Mouse (Mus musculus) spleen, adult 2 months (tissue): ENCODE data around the gene Inka2. TPM values are rescaled to one million over a fixed set of nuclear protein-coding genes. Genes with fewer than 3 reads are reported as not detected.

Experiments
- DNase-seq, 2 experiments: peaks; one replicate each; pipeline versions ENCODE4 v3.0.0 to v3.0.0-alpha.2; 2012 to 2021; ENCODE audit warnings: low spot score in 2 of 2, low read depth in 1 of 2
- H3K27ac ChIP-seq: fragments of 200-500 bp; 2 replicates; pipeline ENCODE4 v1.5.1; 2012; ENCODE audit warnings: low read length, inconsistent platforms; ENCODE audit not compliant: insufficient read depth
- H3K27me3 ChIP-seq: fragments of 200-500 bp; 2 replicates; pipeline ENCODE4 v1.6.1; 2012; ENCODE audit warnings: mild to moderate bottlenecking, moderate library complexity, low read length, inconsistent platforms; ENCODE audit not compliant: control insufficient read depth, insufficient read depth
- H3K36me3 ChIP-seq: fragments of 200-500 bp; 2 replicates; pipeline ENCODE4 v1.6.1; 2012; ENCODE audit warnings: mild to moderate bottlenecking, low read length, inconsistent platforms; ENCODE audit not compliant: control insufficient read depth, insufficient read depth
- H3K4me1 ChIP-seq: fragments of 200-500 bp; 2 replicates; pipeline ENCODE4 v1.6.1; 2011; ENCODE audit warnings: inconsistent platforms; ENCODE audit not compliant: control insufficient read depth, insufficient read depth, insufficient read length
- H3K4me3 ChIP-seq: fragments of 200-500 bp; 2 replicates; pipeline ENCODE4 v1.5.1; 2011; ENCODE audit warnings: mild to moderate bottlenecking, inconsistent platforms; ENCODE audit not compliant: insufficient read depth, insufficient read length; ENCODE audit errors: extremely low read depth
- CTCF ChIP-seq: fragments of 200-500 bp; IDR thresholded peaks from 2 replicates; pipeline ENCODE4 v1.5.1; 2011; ENCODE audit warnings: mild to moderate bottlenecking, inconsistent platforms; ENCODE audit not compliant: insufficient read depth, insufficient read length, insufficient replicate concordance; ENCODE audit errors: extremely low read depth
- POLR2A ChIP-seq: fragments of 200-500 bp; IDR thresholded peaks from 2 replicates; pipeline ENCODE4 v1.6.1; 2011; ENCODE audit warnings: low read depth, low read length, inconsistent platforms
- WGBS: fragments of 180-500 bp; shearing (Covaris S2); methylation state at CpG from one replicate; pipeline ENCODE4 v1.1.7; 2018; 5-methylcytosine and 5-hydroxymethylcytosine counted together
- polyA plus RNA-seq: library from polyadenylated mRNA; depleted of rRNA; stranded (reverse); fragments of >200 nt; gene quantifications from 2 replicates; pipeline ENCODE4 v1.2.3, GENCODE M21; 2012

Inka2 gene
- polyA plus RNA-seq, 1 experiment: 0.68 TPM

DNA sequence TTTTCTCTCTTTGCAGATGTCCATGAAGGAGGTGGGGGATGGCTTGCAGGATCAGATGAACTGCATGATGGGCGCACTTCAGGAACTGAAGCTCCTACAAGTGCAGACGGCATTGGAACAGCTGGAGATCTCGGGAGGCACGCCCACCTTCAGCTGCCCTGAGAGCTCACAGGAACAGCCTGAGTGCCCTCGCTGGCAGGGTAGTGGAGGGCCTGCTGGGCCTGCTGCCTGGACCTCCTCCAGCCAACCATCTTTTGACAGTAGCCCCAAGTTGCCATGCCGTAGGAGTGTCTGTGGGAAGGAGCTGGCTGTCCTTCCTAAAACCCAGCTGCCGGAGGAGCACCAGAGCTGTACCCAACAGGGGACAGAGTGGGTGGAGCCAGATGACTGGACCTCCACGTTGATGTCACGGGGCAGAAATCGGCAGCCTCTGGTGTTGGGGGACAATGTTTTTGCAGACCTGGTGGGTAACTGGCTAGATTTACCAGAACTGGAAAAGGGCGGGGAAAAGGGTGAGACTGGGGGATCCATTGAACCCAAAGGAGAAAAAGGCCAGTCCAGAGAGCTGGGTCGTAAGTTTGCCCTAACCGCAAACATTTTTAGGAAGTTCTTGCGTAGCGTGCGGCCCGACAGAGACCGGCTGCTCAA lies 12.1 kb downstream of the Inka2 start:
- 86% methylated on average over 18 of the region's 18 CpGs for WGBS
- Histone ChIP-seq H3K36me3 (no peaks in the 10 kb centered on the region), H3K27me3 (no peaks in the 10 kb centered on the region), H3K4me3 (no peak overlapping the region), H3K4me1 (no peaks in the 10 kb centered on the region), H3K27ac (no peak overlapping the region)
- DNase-seq: no peak
- TF ChIP-seq CTCF (no peak), POLR2A (no peak)

DNA sequence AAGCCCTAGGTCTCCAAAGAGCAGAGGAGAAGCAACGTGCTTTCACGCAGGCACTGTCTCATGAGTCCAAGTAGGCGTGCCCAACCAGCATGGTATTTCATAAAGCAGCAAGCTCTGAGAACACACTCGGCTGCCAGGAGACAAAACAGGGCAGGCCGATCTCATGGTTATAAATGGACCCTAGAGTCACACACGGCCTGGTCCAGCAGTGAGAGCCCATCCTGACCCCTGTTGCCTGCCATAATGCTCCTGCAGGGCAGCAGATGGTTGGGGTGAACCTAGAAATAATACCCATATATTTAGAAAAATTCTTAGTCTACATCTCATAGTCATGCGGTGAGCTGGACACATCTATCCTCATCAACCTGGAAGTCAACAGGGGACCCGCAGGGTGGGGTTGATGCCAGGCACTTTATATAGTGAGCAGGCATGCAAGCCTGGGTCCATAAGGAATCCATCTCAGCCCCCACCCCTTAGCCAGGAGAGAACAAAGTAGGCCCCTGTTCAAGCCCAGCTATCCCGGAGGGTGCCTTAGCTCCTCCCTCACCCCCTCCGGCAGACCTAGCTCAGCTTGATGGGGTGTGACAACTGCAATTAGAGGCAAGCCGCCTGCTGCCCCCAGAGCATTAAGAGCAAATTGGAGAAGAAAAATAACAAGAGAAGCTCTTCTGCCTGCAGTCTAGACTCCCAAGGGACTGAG lies 13.6 kb downstream of the Inka2 start:
- DNase-seq: no peak
- no peaks in the 10 kb centered on the region for H3K36me3 ChIP-seq
- H3K27me3 ChIP-seq: no peaks in the 10 kb centered on the region
- no peak for TF ChIP-seq POLR2A
- TF ChIP-seq CTCF: no peak
- H3K4me1 ChIP-seq: no peaks in the 10 kb centered on the region; the same call in 1 of the 2 replicates
- 82% methylated on average over 11 of the region's 11 CpGs for WGBS
- no peak overlapping the region for H3K4me3 ChIP-seq
- H3K27ac ChIP-seq: no peak overlapping the region

DNA sequence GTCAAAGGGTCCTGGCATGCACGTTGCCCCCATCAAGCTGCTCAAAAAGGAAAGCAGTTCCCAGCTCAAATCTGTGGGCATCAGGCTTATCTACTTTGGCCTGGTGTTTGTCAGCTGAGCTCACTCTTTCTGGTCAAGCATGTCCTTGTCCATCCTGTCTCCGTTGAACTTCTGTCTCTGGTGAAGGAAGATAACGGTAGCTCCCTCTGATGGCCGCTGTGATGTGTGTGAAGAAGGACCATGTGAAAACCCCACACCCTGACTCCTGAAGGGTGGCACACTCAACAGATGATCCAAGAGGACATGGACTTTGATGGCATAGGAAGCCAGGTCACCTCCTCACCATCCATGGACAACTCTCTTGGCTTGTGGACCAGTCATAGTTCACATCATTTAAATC lies 14.3 kb downstream of the Inka2 start:
- no peaks in the 10 kb centered on the region for H3K36me3 ChIP-seq
- no peaks in the 10 kb centered on the region; the same call in 1 of the 2 replicates for H3K4me1 ChIP-seq
- H3K27ac ChIP-seq: no peak overlapping the region
- no peaks in the 10 kb centered on the region for H3K27me3 ChIP-seq
- TF ChIP-seq CTCF (no peak), POLR2A (no peak)
- no peak for DNase-seq
- WGBS: 80% methylated on average over 4 of the region's 4 CpGs
- H3K4me3 ChIP-seq: no peak overlapping the region

DNA sequence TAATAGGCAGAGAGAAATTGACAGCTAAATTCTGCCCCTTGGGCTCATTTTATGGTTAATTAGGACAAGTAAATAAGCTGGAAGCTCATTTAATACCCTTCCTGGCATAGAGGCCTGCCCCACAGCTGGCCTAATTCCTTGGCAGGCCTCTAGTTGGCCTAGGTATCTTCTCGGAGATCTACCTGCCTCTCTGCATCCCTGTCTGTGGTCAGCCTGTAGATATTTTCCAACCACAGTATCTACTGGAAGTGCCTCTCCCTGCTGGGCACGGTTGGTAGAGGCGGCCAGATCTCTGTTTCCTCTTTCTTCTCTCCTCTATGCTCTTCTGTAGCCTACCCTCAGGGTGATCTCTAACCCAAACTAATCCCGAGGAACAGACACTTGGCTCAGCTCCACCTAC lies 15.6 kb downstream of the Inka2 start:
- H3K4me1 ChIP-seq: no peaks in the 10 kb centered on the region; the same call in 1 of the 2 replicates
- no peak for DNase-seq
- H3K27me3 ChIP-seq: no peaks in the 10 kb centered on the region
- H3K36me3 ChIP-seq: no peaks in the 10 kb centered on the region
- no peak overlapping the region for H3K27ac ChIP-seq
- no peak for TF ChIP-seq CTCF
- TF ChIP-seq POLR2A: no peak
- 54% methylated on average over 4 of the region's 4 CpGs for WGBS
- no peak overlapping the region for H3K4me3 ChIP-seq

DNA sequence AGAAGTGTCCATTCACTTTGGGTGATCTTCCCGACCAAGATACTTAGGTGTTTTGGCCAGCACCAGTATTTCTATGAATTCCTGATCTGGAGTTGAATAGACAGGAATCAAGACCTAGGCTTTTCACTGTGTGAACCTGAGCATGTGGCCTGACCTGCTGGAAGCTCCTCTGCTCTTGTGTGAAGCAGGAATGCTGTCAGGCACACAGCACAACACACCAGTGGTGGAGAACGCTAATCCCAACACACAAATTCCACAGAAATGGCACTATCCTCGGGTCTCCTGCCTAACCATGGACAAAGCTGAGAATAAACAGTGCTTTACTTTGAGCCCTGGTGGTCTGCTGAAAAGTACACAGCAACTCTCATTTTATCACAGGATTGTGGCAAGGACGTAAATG lies 16.1 kb downstream of the Inka2 start:
- TF ChIP-seq CTCF: no peak
- TF ChIP-seq POLR2A: no peak
- no peak overlapping the region for H3K4me3 ChIP-seq
- no peak for DNase-seq
- no peak overlapping the region for H3K27ac ChIP-seq
- H3K4me1 ChIP-seq: no peaks in the 10 kb centered on the region; the same call in 1 of the 2 replicates
- WGBS: 88% methylated on average over 4 of the region's 4 CpGs
- H3K36me3 ChIP-seq: no peaks in the 10 kb centered on the region
- no peaks in the 10 kb centered on the region for H3K27me3 ChIP-seq

DNA sequence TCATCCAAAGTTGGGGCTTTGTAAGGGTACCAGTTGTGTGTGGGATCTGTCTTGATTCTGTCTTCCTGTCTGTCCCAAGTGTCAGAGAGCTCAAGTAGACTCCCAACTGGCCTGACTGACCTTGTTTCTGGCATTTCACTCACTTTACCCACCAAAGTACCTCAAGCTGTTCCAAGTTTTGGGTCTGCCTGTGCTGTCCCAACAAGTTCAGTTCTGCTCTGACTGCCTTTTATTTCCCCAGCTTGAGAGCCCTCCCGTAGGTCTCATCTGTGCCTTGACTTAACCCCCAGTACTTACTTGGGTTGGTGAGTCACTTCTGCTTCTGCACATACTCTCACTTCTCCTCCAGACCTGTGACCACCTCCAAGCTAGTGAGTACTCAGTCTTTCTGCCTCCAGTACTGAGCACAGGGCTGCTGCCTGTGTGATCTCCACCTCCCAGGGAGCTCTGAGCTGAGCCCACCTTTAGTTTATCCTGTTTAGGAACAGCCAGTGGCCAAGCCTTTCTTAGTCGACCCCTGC lies 17.3 kb downstream of the Inka2 start:
- TF ChIP-seq CTCF (no peak), POLR2A (no peak)
- Histone ChIP-seq H3K4me1 (no peaks in the 10 kb centered on the region; the same call in 1 of the 2 replicates), H3K4me3 (no peak overlapping the region), H3K27ac (no peak overlapping the region), H3K36me3 (0 out of 2 replicates have a peak, but pooled peaks cover 1% of the 10 kb centered on the region), H3K27me3 (no peaks in the 10 kb centered on the region)
- 54% methylated on average over 2 of the region's 2 CpGs for WGBS
- no peak for DNase-seq
